Mouse (Mus musculus) layer of hippocampus, postnatal 10 days (tissue): ENCODE results near the gene Gm49380. TPM values are rescaled to one million over a fixed set of nuclear protein-coding genes. Genes with fewer than 3 reads are reported as not detected.
"Not testable (repeated sequence)": the region's sequence is repeated elsewhere in the genome, so short reads cannot be mapped to it uniquely, and the experiment has no call there.

Source experiments
- DNase-seq, 2 experiments: peaks; one replicate each; pipeline ENCODE4 v3.0.0; 2021; ENCODE audit warnings: low spot score in 2 of 2
- total RNA-seq, 2 experiments: library from RNA; stranded (reverse); gene quantifications; 2 replicates each; pipeline ENCODE4 v1.2.3; 2021

Gene Gm49380
- total RNA-seq, 2 experiments from 2014 or later = 0.43 TPM; not detected in 1

- peak; percentile 88 to 92 for DNase-seq
Measured at GRCm38 (mm10) chr9:44125546-44126428, 12.5 kb upstream of the Gm49380 start.

GRCm38 (mm10) chr9:44125026-44125425, 11.7 kb upstream of the Gm49380 start:
- DNase-seq = no peak

- no peak for DNase-seq
Measured at GRCm38 (mm10) chr9:44124317-44124716, 11.0 kb upstream of the Gm49380 start.

- DNase-seq = no peak
Measured at GRCm38 (mm10) chr9:44119948-44120465, 6.7 kb upstream of the Gm49380 start.

GRCm38 (mm10) chr9:44119011-44119410, 5.7 kb upstream of the Gm49380 start:
- DNase-seq = no peak

GRCm38 (mm10) chr9:44116182-44116581, 2.9 kb upstream of the Gm49380 start:
- no peak for DNase-seq

- no peak for DNase-seq
Measured at GRCm38 (mm10) chr9:44115599-44115998, 2.3 kb upstream of the Gm49380 start.

GRCm38 (mm10) chr9:44114453-44114852, 1.2 kb upstream of the Gm49380 start:
- DNase-seq = no peak

- not testable (repeated sequence) for DNase-seq
Measured at GRCm38 (mm10) chr9:44111909-44112308, 1.4 kb downstream of the Gm49380 start.

- DNase-seq = peak; percentile 86 to 88
Measured at GRCm38 (mm10) chr9:44109360-44110095, 3.8 kb downstream of the Gm49380 start.

GRCm38 (mm10) chr9:44108269-44109055, 4.8 kb downstream of the Gm49380 start:
- DNase-seq = no peak

- peak; percentile 72 to 81 for DNase-seq
Measured at GRCm38 (mm10) chr9:44107557-44108179, 5.6 kb downstream of the Gm49380 start.

- DNase-seq = peak; percentile 84
Measured at GRCm38 (mm10) chr9:44107110-44107509, 6.2 kb downstream of the Gm49380 start, which contains the start of gene C1qtnf5. Gene C1qtnf5, plus strand, starts transcription at chr9:44107245.

GRCm38 (mm10) chr9:44106596-44106995, 6.7 kb downstream of the Gm49380 start:
- no peak for DNase-seq

- DNase-seq = no peak
Measured at GRCm38 (mm10) chr9:44106182-44106581, 7.1 kb downstream of the Gm49380 start.

- no peak for DNase-seq
Measured at GRCm38 (mm10) chr9:44105781-44106180, 7.5 kb downstream of the Gm49380 start.

GRCm38 (mm10) chr9:44104881-44105280, 8.4 kb downstream of the Gm49380 start:
- DNase-seq = no peak

GRCm38 (mm10) chr9:44101490-44101889, 11.8 kb downstream of the Gm49380 start, which contains the start of gene Mfrp:
Gene Mfrp, plus strand, starts transcription at chr9:44101729.
- DNase-seq = no peak

GRCm38 (mm10) chr9:44096536-44096935, 16.8 kb downstream of the Gm49380 start:
- peak; percentile 61 to 62 for DNase-seq

- DNase-seq = no peak
Measured at GRCm38 (mm10) chr9:44095781-44096180, 17.5 kb downstream of the Gm49380 start.
